Mouse (Mus musculus): Measurements from ENCODE around the gene Rpl7a. TPM values are rescaled to one million over a fixed set of nuclear protein-coding genes. Genes with fewer than 3 reads are reported as not detected.

The Rpl7a gene
- total RNA-seq, 2 experiments from 2014 or later: 223 to 256 TPM

GRCm38 (mm10) chr2:26912253-26912770 is 1.7 kb downstream of the Rpl7a start:
- no peak for DNase-seq (ENCODE audit: low spot score in 2 of 2)
- intact Hi-C loops (cut with DNase I): loop anchor here (10.0 kb wide), 1 partner anchor 468 kb away; the partner anchor contains the start of gene Sec16a

- DNase-seq (ENCODE audit: low spot score in 2 of 2): no peak
- intact Hi-C loops (cut with DNase I): loop anchor here (10.0 kb wide), 1 partner anchor 469 kb away; the partner anchor contains the start of gene Sec16a
Observed at GRCm38 (mm10) chr2:26913416-26914147, 3.0 kb downstream of the Rpl7a start.

DNA sequence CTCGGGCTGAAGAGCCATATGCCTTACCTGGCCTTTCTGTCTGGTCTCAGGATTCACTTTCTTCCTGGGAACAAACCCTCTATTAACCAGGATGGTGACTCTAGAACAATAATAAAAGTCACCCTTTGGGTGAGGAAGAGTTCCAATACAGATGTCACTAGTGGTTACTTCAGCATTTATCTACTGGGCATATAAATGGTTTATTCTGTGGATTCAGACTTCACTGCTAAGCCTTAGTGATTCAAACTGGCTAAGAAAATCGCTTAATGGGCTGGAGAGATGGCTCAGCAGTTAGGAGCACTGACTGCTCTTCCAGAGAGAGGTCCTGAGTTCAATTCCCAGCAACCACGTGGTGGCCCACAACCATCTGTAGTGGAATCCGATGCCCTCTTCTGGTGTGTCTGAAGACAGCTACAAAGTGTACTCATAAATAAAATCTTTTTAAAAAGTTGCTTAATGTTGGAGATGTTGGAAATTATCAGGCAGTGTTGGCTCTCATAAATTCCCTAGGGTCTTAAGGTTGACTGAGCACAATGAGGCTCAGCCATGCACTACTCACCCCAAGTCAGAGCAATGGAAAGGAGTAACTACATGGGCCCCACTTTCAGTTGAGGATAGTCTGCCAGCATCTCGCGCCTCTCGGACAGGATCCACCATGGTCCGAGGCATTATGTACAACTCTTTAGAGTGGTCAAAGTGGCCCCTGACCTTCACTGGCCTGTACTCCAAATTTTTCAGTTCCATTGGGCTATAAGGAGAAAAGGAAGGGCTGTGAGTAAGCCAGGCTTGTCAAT is 3.8 kb downstream of the Rpl7a start:
- DNase-seq (ENCODE audit: low spot score in 2 of 2): no peak
- intact Hi-C loops (cut with DNase I): loop anchor here (10.0 kb wide), 1 partner anchor 470 kb away; the partner anchor contains the start of gene Sec16a

- DNase-seq (ENCODE audit: low spot score in 2 of 2): peak; percentile 89 to 90
- intact Hi-C loops (cut with DNase I): loop anchor here (5.0 to 10.0 kb wide), 2 partner anchors 111 to 471 kb away; partner anchors contain the start of genes Sec16a and Slc2a6
Observed at GRCm38 (mm10) chr2:26915927-26916728, 5.6 kb downstream of the Rpl7a start, which contains the start of the genes Surf2 and Surf1. Surf2 (plus strand) TSS chr2:26916367. Surf1 (minus strand) TSS chr2:26916530.

GRCm38 (mm10) chr2:26916738-26917137 is 6.2 kb downstream of the Rpl7a start:
- DNase-seq (ENCODE audit: low spot score in 2 of 2): no peak
- intact Hi-C loops (cut with DNase I): loop anchor here (5.0 to 10.0 kb wide), 2 partner anchors 111 to 472 kb away; partner anchors contain the start of genes Sec16a and Slc2a6

DNA sequence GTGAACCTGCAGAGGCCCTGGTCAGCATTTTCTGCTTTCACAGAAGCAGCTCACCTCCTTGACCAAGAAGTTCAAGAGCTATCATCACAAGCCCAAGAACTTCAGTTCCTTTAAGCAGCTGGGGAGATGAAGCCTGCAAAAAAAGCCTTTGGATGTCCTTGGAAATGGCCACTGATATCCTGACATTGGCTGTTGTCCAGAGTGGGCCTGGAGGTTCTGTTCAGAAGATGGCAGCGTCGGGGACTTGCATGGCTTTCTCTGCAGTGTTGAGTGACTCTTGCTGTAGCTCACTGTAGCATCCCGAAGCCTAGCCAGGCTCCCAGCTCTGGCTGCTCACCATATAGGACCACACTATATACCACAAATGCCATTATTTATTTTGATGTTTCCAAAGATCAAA is 9.1 kb downstream of the Rpl7a start:
- intact Hi-C loops (cut with DNase I): loop anchor here (5.0 to 10.0 kb wide), 2 partner anchors 108 to 475 kb away; partner anchors contain the start of genes Sec16a and Slc2a6
- DNase-seq (ENCODE audit: low spot score in 2 of 2): no peak

GRCm38 (mm10) chr2:26920190-26920855 is 9.8 kb downstream of the Rpl7a start:
- no peak for DNase-seq (ENCODE audit: low spot score in 2 of 2)
- intact Hi-C loops (cut with DNase I): no loop called here

GRCm38 (mm10) chr2:26921784-26922183 is 11.2 kb downstream of the Rpl7a start:
- DNase-seq (ENCODE audit: low spot score in 2 of 2): no peak
- intact Hi-C loops (cut with DNase I): no loop called here

GRCm38 (mm10) chr2:26927745-26928476 is 17.3 kb downstream of the Rpl7a start:
- intact Hi-C loops (cut with DNase I): no loop called here
- no peak for DNase-seq (ENCODE audit: low spot score in 2 of 2)

GRCm38 (mm10) chr2:26930390-26930789 is 19.8 kb downstream of the Rpl7a start:
- intact Hi-C loops (cut with DNase I): loop anchor here (5.0 to 10.0 kb wide), 2 partner anchors 77 to 304 kb away; partner anchors contain the start of gene Cacfd1
- DNase-seq (ENCODE audit: low spot score in 2 of 2): peak; percentile 52 to 63

DNA sequence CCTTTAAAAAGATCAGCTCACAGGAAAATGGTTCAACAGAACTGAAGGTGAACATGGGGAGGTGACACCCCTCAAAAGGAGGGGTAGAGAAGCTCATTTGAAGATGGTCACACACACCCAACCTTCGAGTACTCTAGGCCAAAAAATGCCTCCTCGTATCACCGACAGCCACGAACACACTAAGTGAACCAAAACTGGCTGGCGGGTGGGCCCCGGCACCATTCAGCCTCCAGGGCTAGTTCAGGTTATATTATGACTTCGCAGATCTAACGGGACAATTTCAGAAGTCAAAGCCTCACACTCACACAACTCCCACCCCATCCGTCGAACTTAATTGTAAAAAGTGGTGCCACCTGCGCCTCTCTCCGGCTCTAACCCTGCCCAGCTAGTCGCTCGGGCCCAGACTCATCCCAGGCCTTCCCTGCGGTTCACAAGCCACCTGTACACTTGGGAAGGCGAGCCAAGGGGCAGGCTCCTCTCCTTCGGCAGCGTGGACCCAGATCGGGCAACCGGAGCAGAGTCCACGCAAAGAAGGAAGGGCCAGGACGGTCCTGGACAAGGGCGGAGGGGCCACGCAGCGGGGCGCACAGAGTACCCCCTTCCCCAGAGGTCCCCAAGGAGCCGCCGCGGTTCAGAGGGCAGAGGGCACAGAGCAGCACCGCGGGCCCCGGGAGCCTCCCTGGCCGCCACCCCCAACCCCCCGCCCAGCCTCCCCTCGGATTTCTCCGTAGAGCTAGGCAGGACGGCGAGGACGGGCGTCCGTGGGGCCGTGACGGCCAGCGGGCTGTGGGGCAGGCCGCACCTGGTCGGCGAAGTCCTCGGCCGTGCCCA is 22.1 kb downstream of the Rpl7a start:
- DNase-seq (ENCODE audit: low spot score in 2 of 2): no peak
- intact Hi-C loops (cut with DNase I): loop anchor here (2.0 to 10.0 kb wide), 3 partner anchors 75 to 302 kb away; partner anchors contain the start of gene Cacfd1

- intact Hi-C loops (cut with DNase I): loop anchor here (2.0 to 10.0 kb wide), 3 partner anchors 74 to 301 kb away; partner anchors contain the start of gene Cacfd1
Observed at GRCm38 (mm10) chr2:26933304-26934055, 22.9 kb downstream of the Rpl7a start, which contains the start of the genes Surf4 and Stkld1. Surf4 (minus strand) TSS chr2:26933928. Stkld1 (plus strand) TSS chr2:26934047.

DNA sequence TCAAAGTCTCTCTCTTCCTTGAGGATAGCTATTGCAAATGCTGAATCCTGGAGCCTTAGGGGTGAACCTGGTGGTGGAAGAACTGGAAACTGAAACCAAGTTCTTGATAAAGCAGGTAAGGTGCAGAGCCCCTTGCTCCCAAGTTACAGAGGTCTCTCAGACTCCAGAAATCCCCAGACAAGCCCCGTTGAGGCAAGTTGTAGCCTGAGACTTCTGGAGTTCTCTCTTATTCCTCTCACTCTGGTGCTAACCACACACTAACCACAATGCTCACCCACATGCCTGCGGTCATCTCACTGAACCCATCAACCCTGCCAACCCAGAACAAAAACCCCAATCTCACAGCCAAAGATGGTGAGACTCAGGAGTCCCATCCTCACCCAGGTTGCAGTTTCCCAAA is 24.7 kb downstream of the Rpl7a start:
- intact Hi-C loops (cut with DNase I): loop anchor here (10.0 kb wide), 1 partner anchor 300 kb away; no protein-coding TSS in a partner anchor
- DNase-seq (ENCODE audit: low spot score in 2 of 2): no peak

More at GRCm38 (mm10) chr2:26933304-26934055, 22.9 kb downstream of the Rpl7a start, which contains the start of the genes Surf4 and Stkld1:
- peak; percentile 91 to 94 for DNase-seq (ENCODE audit: low spot score in 2 of 2)

DNA sequence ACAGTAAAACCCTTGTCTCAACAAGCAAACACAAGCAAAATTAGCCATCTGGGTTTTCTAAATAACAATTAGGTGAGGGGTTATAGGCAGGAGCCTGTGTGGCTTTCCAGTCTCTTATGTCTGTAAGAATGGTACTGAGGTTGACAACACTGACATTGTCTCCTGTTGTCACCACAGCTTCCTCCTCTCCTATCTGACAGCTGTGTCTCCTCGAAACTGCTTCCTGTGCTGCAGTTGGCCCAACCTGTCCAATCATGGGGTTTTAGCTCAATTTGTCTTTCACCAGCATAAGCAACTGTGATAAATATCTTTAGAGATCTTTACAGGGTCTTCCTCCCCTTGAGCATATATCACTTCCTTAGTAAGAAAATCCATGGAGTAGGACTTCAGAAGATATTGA is 25.9 kb downstream of the Rpl7a start:
- intact Hi-C loops (cut with DNase I): loop anchor here (10.0 kb wide), 1 partner anchor 298 kb away; no protein-coding TSS in a partner anchor
- DNase-seq (ENCODE audit: low spot score in 2 of 2): no peak

DNA sequence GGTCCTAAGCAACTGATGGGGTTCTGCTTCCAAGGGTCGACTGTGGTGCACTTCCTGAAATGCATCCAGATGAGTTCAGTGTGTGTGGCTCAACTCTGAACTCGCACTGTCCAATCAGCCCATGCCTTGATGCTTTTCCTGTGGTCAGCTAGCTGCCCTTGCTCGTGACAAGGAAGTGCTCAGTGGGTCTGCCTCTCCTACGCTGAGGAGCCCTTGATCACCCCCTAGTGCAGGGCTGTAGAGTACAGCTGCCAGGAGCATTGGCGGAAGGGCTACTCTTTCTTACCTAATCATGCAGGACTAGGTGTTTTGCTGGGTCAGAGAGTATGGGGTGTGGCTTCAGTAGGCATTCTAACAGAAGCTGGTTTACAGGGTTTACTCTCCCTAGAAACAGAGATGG is 31.0 kb downstream of the Rpl7a start:
- no peak for DNase-seq (ENCODE audit: low spot score in 2 of 2)
- intact Hi-C loops (cut with DNase I): no loop called here

DNA sequence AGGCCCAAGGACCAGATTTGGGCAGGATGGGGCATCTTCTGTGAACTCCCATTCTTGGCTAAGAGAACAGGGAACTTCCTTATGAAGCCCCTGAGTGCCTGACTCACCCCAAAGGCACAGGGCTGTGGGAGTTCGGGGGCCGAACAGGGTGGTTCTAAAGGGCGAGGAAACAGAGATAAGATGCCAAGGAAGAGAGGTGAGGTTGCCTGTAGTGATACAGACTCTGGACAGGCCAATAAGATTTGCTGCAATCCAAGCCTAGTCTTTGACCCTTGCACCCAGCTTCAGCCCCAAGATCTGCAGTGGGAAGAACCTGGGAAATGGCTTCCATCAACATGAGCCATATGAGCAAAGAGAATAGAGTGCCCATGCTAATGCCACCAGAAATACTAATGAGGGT is 32.7 kb downstream of the Rpl7a start:
- intact Hi-C loops (cut with DNase I): no loop called here
- DNase-seq (ENCODE audit: low spot score in 2 of 2): no peak
